Mouse (Mus musculus) naive thymus-derived CD4-positive, alpha-beta T cell, adult 5 months (primary cell): ENCODE measurements around the gene Tekt1. TPM values are rescaled to one million over a fixed set of nuclear protein-coding genes. Genes with fewer than 3 reads are reported as not detected.

Experiments
- polyA plus RNA-seq: library from polyadenylated mRNA; unstranded; fragments of 100-300 nt; shearing (Covaris generic); gene quantifications from one replicate; pipeline ENCODE4 v1.2.1, GENCODE M21; 2017

Tekt1 gene
- not detected for polyA plus RNA-seq

GRCm38 (mm10) chr11:72362347-72362741 lies at the start of gene Tekt1:
Tekt1 (minus strand) TSS chr11:72362442.

GRCm38 (mm10) chr11:72411093-72411921 lies 49.1 kb upstream of the Tekt1 start, which contains the start of gene Smtnl2:
Smtnl2 (minus strand) TSS chr11:72411713.

GRCm38 (mm10) chr11:72314151-72314895 lies 47.9 kb downstream of the Tekt1 start, which contains the start of gene Fbxo39:
Fbxo39 (plus strand) TSS chr11:72314444.

GRCm38 (mm10) chr11:72301334-72301733 lies 60.9 kb downstream of the Tekt1 start, which contains the start of gene Xaf1:
Xaf1 (plus strand) TSS chr11:72301629.

Other genes with a start within 250 kb of the Tekt1 start
- not detected for gene Pitpnm3, start 226.7 kb downstream of the Tekt1 start, polyA plus RNA-seq
- gene Gm43951, start 155.6 kb downstream of the Tekt1 start, polyA plus RNA-seq, result not detected
- gene 4933427D14Rik, start 155.0 kb downstream of the Tekt1 start, polyA plus RNA-seq, result 10.4 TPM
- gene Txndc17, start 154.9 kb downstream of the Tekt1 start, polyA plus RNA-seq, result 51.1 TPM
- 17.9 TPM for gene Med31, start 146.8 kb downstream of the Tekt1 start, polyA plus RNA-seq
- gene Slc13a5, start 95.2 kb downstream of the Tekt1 start, polyA plus RNA-seq, result not detected
- 32.4 TPM for gene Xaf1, start 60.8 kb downstream of the Tekt1 start, polyA plus RNA-seq
- gene Fbxo39, start 48.0 kb downstream of the Tekt1 start, polyA plus RNA-seq, result not detected
- not detected for gene Smtnl2, start 49.3 kb upstream of the Tekt1 start, polyA plus RNA-seq
- gene Ggt6, start 73.1 kb upstream of the Tekt1 start, polyA plus RNA-seq, result not detected
- 121 TPM for gene Mybbp1a, start 78.9 kb upstream of the Tekt1 start, polyA plus RNA-seq
- not detected for gene Spns2, start 127.5 kb upstream of the Tekt1 start, polyA plus RNA-seq
- 0.60 TPM for gene Spns3, start 188.1 kb upstream of the Tekt1 start, polyA plus RNA-seq
- gene Ube2g1, start 244.8 kb upstream of the Tekt1 start, polyA plus RNA-seq, result 78.0 TPM